Mouse (Mus musculus): ENCODE measurements around the gene Rpn1. TPM values are rescaled to one million over a fixed set of nuclear protein-coding genes. Genes with fewer than 3 reads are reported as not detected.

Rpn1 gene
- total RNA-seq (2023), result 100 to 1,000 TPM; 122 to 131 TPM

GRCm38 (mm10) chr6:88084278-88085151 is at the start of gene Rpn1:
TSS of gene Rpn1 (plus strand) at chr6:88084482.

GRCm38 (mm10) chr6:88044577-88045405 is 39.5 kb upstream of the Rpn1 start, which contains the start of gene Rab7:
TSS of gene Rab7 (minus strand) at chr6:88045270.

Other genes starting within 250 kb of the Rpn1 start
- 1 to 10 TPM; 5.4 to 6.4 TPM for gene Gm45140, start 248.7 kb upstream of the Rpn1 start, total RNA-seq (2023)
- 10 to 100 TPM; 18.7 to 31.5 TPM for gene Isy1, start 245.7 kb upstream of the Rpn1 start, total RNA-seq (2023)
- 100 to 1,000 TPM; 124 to 144 TPM for gene Cnbp, start 233.4 kb upstream of the Rpn1 start, total RNA-seq (2023)
- gene Copg1, start 196.7 kb upstream of the Rpn1 start, total RNA-seq (2023), result 10 to 100 TPM; 57.9 to 58.7 TPM
- gene Hmces, start 170.5 kb upstream of the Rpn1 start, total RNA-seq (2023), result 10 to 100 TPM; 12.6 to 13.9 TPM
- 1 to 10 TPM; 2.2 to 2.3 TPM for gene H1fx, start 102.8 kb upstream of the Rpn1 start, total RNA-seq (2023)
- 100 to 1,000 TPM; 322 to 363 TPM for gene Rab7, start 39.2 kb upstream of the Rpn1 start, total RNA-seq (2023)
- 1 to 10 TPM; 6.6 to 9.3 TPM for gene Gata2, start 109.4 kb downstream of the Rpn1 start, total RNA-seq (2023)
- gene Dnajb8, start 137.8 kb downstream of the Rpn1 start, total RNA-seq (2023), result not detected